Mouse (Mus musculus) megakaryocyte, embryonic 14.5 days (primary cell): Measurements from ENCODE around the gene Pcsk5.

Experiments used
- FLI1 ChIP-seq: IDR thresholded peaks from 2 replicates; pipeline ENCODE4 v1.6.1; 2012; ENCODE audit warnings: low read length, inconsistent platforms, mixed read lengths
- GATA1 ChIP-seq: IDR thresholded peaks from 3 replicates; pipeline ENCODE4 v1.6.1; 2012; ENCODE audit warnings: mixed read lengths, low read length, inconsistent platforms, borderline replicate concordance

DNA sequence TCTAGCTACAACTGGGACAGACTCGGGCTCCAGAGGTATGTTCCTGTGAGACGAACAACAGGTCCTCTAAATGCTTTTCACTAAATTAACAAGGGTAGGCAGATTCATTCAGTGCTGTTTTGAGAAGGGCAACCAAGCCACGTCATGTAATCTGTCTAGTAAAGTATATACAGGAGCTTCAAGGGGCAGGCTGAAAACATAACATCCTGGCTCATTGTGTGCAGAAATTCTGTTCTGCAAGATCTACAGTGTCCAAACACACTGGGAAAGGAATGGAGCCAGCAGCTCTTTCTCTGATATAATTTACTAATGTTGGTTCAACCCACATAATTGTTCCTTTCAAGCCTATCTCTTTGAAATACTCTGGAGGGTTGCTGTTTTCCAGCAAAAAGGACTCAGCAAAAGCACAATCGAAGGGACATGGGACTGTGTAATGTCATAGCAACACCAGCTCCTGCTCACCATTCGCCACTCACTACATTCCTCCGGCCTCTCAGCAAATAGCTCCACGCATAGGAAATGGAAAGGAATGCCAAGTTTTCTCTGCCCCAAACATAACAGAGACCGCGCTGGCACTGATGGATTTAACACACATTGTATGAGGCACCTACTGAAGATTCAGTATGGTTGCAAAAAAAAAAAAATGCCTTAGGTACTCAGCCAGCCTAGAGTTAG lies 122.0 kb downstream of the Pcsk5 start:
- no peak for TF ChIP-seq GATA1
- TF ChIP-seq FLI1: no peak
